Mouse (Mus musculus) adrenal gland, postnatal 14 days (tissue): ENCODE measurements around the gene Slc13a3. TPM values are rescaled to one million over a fixed set of nuclear protein-coding genes. Genes with fewer than 3 reads are reported as not detected.

Experiments
- DNase-seq: peaks from one replicate; pipeline ENCODE4 v3.0.0; 2021; ENCODE audit warnings: mixed read lengths
- total RNA-seq: library from RNA; stranded (reverse); gene quantifications from 2 replicates; pipeline ENCODE4 v1.2.3, GENCODE M21; 2021

Gene Slc13a3
- total RNA-seq, 1 experiment from 2014 or later: 11.3 TPM

DNA sequence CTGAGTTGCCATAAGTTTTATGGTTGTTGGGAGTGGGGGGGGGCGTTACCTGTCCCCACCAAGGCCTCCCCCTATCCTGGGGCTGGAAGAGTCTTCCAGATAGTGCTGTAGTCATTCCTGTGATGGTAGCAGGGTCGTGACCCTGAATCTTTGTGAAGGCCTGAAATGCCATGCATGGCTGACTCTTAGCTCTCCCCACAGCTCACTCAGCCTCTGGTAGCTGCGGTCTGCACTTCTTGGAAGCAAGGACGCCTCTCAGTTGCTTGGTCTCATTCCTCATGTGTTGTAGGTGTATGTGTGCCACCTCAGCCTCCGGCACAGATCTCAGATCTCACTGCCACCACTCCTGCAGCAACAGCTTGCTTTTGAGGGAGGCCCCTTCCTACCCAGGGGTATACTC is 2.8 kb upstream of the Slc13a3 start:
- no peak for DNase-seq

DNA sequence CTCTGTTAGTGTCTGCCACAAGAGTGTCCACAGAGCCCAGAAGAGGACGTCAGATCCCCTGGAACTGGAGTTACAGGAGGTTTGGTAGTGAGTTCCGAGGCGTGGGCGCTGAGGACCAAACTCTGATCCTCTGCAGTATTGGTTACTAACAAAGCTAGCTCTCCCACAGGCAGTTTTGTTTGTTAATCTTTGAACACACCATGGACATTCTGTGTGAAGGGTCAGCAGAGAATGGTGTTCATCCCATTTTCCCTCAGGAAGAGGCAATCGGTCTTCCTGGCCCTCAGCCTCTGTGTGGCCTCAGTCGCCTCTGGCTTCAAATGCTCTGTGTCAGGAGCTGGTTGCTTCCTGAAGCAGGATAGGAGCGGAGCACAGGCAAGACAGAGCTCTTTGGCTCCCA is 2.4 kb upstream of the Slc13a3 start:
- DNase-seq: no peak

DNA sequence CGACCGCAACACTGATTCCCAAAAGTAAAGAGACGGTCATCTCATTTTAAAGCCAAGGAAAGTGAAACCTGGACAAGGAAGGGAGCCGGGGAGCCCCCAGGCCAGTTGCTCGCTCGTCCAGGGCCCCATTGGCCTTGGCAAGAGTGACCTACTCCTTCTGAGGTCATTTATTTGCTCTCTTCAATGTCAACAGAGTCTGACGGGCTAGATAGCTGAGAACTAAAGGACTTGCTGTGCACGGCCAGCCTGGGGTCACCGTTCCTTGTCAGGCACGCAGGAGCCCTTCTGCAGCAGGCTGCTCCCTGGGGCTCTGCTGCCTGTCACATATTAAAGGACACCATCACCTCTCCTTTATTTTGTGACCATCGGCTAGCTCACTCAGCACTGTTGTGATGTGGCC is 1.1 kb downstream of the Slc13a3 start:
- DNase-seq: no peak

DNA sequence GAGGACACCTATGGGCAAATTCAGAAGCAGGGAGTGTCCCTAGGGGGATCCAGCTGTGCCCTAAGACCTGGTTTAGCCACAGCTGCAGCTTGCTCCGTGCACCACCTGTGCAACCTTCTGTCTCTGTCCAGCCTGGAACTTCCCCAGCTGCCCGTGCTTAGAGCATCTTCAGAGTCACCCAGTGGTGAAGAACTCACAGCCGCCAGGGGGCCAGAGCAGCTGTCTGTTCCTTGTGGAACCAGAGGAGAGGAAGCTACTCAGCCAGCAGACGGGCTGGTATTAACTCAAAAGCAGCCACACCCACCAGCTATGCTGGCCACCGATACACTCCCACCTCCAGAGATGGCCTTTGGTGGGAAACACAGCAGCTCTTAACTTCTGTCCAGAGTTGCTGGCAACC is 2.9 kb downstream of the Slc13a3 start:
- DNase-seq: no peak

DNA sequence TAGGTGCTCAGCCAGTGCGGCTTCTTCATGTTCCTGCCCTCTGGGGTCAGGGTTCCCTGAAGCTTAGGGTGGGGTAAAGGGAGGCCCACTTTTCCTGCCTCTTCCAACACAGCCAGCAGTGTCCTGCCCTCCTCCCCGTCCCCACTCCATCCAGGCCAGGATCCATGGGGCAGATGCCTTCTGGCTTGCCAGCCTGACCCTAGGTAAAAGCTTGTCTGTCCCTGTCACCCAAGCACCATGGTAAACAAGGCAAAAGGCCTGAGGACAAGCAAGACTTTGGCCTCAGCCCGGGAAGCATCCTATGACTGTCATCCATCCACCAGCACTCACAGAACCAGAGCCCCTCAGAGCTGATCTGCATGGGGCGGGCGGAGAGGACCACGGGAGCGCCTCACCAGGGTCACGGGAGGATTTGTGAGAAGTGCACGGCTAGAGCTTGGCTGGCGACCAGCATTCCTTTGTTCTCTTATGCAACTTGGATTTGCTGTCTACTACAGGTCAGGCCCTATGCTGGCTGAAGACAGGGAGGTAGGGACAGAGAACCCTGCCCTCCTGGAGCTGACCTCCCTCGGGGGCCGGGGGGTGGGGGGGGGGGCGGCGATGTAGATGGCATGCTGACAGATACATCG is 5.1 kb downstream of the Slc13a3 start:
- peak; percentile 58 for DNase-seq

DNA sequence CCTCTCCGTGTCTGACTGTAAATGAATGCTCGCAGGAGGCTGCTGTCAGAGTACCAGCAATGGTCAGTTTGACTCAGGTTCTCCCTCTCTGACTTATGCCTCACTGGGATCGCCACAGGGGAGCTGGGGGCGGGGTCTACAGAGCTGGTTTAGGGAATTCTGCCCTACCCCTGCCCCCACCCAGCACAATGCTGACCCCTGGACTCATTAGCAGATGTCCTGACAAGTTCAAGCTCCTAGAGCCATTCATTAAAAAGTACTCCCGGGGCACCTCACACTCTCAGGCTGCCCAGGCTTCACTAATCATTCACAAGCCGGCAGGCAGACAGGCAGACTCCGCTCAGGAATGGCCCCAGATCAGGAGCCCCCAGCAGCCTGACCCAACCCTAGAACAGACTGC is 13.4 kb downstream of the Slc13a3 start:
- no peak for DNase-seq

DNA sequence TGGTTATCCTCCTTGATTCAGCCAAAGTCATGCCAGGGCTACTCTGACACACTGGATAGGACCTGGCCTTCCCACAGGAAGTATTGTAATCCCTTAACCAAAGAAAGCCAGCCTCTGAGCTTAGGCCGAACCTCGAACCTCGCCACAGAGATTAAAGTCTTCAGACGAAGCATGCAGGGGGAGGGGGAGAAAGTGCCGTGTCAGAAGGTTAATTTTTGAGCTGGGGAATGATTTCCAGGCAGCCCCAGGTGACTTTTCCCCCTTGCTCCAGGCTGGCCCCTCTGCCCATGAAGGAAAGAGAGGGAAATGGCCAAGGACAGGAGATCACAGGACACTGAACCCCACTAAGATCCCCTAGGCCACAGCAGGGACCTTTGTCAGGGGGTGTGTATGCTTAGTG is 14.8 kb downstream of the Slc13a3 start:
- DNase-seq: no peak

DNA sequence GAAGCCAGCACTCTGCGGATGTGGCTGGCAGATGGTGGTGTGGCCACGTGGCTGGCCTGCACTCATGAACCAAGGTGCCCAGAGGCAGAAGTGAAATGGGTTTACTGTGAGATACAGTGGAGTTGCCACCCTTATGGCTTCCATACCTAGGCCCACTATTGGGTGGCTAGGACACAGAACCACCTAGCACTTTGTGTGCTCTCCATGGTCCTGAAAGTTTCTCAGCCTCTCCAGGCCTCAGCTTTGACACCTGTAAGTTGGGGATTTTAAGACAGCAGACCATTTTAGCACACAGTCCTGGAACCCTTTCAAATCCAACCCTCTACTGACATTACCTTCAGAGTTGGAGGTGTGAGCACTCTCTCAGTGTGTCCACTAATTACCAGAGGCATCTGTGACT is 16.3 kb downstream of the Slc13a3 start:
- DNase-seq: no peak

DNA sequence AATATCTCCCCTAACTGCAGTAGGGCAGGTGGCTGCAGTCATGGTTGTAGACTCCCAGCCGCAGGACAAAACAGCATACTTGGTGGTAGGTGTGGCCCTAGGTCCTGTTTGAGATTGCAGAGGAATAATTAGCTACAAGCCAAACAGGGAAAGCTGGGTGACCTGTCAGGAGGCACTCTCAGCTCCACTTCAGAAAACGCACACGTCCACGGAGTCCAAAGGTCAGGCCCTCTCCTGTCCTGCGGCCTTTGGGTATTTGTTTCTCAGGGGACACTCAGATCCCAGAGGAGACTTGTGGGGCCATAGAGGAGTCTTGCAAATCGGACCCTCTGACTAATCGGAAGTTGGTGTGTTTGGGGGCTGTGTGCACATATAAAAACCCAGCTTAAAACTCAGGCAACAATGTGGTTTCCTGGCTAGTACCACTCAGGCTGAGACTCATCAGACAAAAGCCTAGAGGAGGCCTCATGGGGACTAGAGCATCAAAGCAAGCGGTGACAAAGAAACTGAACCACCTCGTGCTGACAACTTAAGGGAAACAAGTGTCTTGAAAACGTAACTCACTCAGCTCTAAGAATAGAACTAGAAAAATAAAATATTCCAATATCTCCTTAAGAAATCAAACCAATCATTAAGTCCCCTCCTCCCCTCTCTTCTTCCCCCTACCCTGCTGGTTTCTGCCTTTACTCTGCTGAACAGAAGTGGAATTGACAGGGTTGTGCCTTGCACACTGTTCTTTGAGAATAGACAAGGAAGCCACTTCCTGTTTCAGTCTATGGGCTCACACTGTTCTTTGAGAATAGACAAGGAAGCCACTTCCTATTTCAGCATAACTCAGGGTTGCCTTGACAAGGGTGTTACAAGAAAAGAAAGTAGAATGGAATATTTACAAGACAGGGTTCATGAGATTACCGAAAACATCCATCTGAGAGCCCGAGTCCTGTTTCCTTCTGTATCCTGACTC is 20.0 kb downstream of the Slc13a3 start:
- no peak for DNase-seq

DNA sequence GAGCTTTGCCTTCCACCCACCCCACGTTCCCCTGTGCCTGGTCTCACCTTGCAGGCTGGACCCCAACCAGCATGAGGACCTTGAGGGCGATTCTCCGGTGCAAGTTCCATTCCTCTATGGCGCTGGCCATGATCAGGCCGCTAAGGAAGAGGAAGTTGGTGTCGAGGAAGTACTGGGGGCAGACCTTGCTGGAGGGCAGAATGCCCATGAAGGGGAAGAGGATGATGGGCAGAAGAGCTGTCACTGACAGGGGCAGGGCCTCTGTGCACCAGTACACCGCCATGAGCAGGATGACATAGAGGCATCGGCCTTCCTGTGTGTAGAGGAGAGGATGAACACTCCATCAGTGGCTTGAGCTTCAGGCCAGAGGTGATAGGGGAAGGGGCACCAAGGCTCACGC is 24.6 kb downstream of the Slc13a3 start:
- no peak for DNase-seq

DNA sequence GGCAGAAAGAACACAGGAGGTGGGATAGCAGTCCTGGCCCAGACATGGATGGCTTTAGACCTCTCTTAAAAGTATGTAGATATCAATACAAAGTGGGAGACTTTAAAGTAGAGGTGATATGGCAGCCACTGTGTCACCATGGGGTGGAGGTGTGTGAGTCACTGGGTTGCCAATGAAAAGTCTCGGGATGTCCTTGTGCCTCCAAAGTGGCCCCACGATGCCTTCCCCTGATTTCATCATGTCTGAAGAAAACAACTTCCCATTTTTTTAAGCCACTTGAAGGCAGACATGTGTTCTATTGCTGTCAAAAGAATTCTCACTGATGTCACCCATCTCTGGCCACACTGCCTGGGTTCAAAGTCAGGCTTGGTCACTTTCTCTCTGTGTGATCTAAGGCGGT is 28.2 kb downstream of the Slc13a3 start:
- no peak for DNase-seq

DNA sequence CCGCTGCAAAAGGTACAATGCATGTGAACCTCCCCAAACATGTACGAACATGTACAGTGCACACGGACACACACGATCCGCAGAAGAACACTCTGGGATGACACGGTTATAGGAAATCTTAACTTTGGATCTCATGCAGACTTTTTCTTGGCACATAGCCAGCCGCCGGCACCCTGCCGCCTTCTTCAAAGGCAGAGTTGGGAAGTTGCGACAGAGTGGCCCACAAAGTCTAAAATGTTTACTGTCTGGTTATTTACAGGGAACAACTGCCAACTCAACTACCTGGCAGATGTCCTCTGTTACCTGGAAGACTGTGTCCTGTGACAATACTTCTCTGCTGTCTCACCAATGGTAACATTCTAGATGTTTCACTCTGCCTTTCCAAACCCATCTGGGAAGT is 30.0 kb downstream of the Slc13a3 start:
- peak; percentile 78 for DNase-seq

DNA sequence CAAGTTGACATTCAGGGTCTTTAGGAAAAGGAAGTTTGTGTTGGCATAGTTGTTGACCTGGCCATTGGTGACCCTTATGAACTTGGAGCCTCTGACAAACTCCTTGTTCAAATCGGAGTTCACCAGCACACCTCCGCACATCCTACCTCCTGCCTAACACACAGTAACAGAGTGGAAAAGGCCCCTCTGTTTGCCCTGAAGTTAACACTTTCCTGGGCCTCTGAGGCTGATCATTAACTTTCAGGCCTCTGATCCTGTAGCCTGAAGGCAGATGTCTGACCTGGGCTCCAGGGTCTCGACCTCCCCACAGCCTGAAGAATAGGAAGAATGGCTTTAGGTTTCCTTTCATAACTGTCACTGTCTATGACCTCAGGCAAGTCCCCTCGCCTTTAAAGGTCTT is 31.4 kb downstream of the Slc13a3 start:
- no peak for DNase-seq

DNA sequence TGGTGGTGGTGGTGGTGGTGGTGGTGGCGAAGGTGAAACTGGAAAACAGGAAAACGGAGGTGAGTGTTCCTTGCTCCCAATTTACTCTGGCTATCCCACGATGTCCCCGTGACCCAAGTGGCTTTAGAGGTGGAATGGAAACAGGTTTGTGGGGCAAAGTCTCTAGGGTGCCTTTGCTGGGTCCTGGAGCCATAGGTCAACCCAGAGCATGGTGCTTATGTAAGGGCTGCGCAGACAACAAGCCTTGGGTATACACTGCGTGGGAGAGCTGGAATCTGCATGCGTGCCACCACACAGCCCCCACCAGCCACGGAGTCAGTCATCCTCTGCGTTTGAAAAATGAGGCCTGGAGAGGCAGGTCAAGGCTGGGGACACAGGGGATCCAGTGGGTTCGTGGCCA is 33.4 kb downstream of the Slc13a3 start:
- no peak for DNase-seq

DNA sequence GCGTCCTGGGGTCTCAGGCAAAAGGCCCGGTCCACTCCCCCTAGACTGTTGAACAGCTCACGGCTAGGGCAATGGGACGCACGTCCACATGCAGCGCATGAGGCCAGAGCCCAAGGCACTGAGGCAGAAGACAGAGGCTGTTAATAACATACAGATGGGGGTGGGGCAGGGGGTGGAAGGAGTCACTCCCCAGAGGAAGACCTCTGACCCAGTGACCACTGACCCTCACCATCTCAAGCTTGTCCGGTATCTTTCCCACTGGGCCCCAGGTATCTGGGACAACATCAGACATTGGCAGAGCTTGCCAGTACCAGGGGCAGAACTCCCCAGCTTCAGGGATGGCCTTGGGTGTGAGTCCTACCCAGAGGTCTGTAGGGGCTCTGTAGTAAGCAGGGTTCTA is 34.1 kb downstream of the Slc13a3 start:
- DNase-seq: no peak

DNA sequence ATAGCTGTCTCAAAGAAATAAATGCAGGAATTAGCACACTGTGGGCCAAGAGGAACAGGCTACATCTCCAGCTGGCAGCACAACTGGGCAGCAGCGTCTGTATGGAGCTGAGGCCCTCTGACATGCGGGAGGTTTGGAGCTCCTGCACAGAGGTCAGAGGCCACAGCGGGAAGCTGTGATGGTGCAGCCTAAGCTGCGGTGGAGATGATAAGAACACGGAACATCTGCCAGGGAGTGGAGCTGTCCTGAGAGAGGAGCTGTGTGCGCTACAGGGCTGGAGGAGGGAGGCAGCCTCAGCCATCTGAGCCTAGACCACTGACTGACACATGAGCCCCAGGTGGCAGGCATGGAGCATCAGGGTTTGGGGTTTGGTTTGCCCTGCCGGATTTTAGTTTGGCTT is 44.3 kb downstream of the Slc13a3 start:
- no peak for DNase-seq

DNA sequence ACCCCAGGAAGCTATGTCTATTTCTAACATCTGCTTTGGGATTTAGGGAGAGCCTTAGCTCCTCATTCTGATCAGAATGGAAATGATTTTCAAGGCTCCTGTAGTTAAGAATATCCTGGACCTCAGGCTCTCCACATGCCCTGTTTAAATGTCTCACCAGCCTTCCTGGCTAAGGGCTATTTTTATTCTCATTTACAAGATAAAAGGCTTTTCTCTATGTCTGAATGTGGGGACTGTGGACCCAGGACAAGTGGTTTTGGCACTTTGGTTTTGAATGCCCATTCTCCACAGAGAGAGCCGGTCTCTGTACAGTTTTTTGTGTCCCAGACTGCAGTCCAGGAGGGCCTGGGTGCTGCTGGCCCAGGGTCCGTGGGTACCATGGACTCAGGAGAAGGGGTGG is 52.8 kb downstream of the Slc13a3 start:
- no peak for DNase-seq

DNA sequence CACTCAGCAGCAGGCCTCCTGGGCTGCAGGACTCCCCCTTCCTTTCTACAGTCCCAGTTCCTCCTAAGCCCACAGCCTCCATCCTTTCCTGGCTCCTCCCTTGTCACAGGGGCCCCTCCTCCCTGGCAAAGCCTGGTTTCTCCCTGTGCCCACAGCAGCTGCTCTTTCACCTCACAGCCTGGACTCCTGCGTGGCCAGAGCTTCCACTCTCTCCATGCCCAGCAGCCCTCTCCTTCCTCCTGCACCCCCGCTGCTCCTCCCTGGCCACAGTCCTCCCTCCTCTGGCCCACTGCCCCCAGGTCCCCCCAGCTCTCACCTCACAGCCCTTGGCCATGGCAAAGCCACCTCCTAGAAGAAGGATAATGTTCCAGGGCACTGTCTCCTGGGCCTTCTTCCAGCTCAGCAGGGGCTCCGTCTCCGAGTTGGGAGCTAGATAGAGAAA is 53.3 kb downstream of the Slc13a3 start:
- no peak for DNase-seq

DNA sequence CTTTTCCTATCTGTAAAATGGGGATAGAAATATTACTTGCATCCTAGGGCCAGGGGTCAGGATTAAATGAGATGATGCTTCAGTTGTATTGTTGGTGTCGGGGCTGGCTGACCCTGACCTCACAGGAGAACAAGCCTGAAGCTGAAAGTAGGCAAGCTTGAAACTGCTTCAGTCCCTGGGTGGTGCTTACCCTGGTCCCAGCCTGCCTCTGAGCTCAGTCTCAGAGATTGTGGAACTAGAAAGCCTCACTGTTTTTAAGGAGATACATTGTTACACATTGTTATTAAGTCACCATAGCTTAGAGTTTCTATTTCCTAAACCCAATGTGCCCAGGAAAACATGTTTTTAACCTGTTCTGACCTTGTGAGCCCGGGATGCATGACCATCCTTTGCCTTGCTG is 54.5 kb downstream of the Slc13a3 start:
- DNase-seq: no peak

DNA sequence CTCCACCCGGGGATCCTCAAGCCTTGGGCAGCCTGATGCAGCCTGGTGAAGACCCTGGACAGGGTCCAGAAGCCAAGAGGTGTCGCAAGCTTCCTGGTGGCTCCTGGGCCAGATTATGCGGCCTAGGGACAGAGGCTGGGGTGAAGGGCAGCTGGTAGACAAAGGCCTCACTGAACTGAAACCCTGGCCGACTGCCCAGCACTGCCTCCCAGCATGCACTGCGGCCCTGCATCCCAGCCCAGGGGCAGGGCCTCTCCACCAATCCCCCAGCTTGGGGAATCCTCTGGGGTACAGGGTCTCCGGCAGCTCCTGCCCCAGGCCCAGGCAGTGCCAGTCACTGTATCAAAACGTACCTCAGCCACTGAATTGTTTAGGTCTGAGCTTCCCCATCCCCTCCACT is 55.7 kb downstream of the Slc13a3 start:
- DNase-seq: peak; percentile 73

DNA sequence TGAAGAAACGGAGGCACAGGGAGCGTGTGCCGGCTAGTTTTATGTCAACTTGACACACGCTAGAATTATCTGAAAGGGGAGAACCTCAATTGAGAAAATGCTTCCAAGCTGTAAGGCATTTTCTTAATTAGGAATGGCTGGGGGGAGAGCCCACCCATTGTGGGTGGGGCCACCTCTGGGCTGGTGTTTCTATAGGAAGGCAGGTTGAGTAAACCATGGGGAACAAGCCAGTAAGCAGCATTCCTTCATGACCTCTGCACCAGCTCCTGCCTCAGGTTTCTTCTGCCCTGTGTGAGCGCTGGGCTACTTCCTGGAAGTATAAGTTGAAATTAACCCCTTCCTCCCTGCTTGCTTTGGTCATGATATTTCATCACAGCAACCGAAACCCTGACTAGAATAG is 57.2 kb downstream of the Slc13a3 start:
- DNase-seq: no peak

DNA sequence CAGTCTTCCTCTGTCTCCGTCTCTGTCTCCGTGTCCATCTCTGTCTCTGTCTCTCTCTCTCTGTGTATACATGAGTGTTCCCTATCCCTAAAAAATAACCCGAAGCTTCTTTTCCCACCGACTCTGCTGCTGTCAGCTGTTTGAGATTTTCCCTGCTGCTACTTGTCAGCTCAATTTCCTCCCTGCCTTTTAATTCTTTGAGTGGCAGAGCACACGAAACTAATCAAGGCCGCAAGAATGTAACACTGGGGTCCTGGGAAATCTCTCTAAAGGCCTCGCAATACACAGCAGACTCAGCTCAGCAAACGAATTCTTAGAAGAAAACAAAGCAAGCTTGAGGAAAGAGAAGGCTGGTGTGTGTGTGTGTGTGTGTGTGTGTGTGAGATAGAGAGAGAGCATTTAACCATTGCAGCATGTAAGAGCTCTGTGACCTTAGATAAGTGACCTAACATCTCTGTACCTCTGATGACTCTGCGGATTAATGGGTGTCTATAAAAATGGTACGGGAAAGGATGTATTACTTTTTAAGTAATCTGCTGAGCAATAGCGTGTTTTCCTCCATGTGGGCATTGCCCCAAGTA is 57.8 kb downstream of the Slc13a3 start:
- DNase-seq: no peak

DNA sequence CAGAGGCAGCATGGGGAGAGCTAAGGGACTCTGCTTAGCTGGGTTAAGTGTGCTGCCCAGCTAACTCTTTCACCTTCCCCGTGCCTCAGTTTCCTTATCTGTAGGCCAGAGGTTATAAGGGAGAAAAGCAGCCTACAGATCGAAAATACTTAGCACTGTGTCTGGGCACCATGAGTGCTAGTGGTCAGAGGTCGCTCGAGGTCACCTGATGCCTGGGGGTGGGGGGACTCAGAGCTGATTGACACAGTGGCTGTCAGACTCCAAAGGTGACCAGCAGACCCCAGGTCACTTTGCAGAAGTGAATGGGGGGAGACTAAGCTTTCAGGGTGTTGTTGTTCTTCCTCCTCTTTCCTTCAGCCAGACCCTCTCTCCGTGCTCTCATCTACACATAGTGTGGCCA is 58.7 kb downstream of the Slc13a3 start:
- no peak for DNase-seq

DNA sequence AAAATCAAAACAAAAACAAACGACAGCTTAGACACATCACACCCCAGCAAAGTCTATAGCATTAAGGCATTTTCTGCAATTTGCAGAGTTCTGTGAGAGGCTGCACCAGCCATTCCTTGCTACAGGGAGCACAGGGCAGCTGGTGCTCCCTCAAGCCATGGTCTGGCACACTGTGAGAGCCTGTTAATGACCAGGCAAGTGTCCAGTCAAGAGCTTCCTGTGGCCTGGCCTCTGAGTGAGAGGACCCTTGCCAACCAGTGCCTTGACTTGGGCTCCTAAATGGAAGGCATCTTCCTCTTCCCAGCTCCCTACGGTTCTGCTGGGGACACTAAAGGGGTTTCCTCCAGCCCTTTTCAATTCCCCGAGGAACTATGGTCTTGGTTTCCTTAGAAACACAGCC is 59.1 kb downstream of the Slc13a3 start:
- no peak for DNase-seq
